Mouse (Mus musculus) v-Abl transformed pro-B cells (cell line): ENCODE results near the gene Trim46.

Source experiments
- in situ Hi-C, 2 experiments: fragments of 400-800 bp; cut with MboI; formaldehyde crosslinking; loops; one replicate each; pipeline ENCODE4 v1.15.1; 2025; ENCODE audit not compliant: unreplicated experiment in 2 of 2

Gene Trim46

DNA sequence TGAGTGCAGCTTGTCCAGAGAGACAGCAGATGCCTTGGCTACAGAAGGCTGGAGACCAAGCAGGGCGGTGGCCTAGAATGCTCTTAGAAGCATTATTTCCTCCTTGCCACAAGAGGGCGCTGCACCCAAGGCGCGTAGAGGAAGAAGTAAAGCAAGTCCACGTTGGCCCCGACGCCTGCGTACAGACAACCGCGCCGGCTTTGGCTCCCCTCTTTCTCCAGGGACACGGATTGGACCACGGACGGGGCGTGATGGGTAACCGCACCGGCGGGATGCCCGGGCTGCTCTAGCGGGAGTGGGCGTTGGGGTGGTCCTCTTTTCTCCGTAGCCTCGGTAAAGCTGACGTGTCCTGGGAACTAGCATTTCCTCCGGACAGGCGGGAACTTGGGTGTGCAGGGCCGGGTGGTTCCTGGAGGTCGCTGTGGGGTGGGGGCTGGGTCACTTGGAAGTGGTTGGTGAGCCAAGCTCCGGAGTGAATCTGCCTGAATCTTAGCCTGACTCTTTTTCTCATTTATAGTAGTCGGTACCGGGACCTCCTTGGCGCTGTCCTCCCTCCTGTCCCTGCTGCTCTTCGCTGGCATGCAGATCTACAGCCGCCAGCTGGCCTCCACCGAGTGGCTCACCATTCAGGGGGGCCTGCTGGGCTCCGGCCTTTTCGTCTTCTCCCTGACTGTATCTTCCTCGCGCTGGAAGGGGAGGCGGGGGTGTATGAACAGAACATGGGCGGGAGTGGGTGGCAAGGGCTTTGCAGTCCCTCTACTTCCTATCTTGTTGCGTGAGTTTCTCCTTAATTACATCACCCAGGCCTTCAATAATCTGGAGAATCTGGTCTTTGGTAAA is at the start of gene Trim46:
TSS of gene Trim46 (minus strand) at position 49 of the 840 bp plus-strand sequence.
- in situ Hi-C loops, result loop anchor here (5.0 to 10.0 kb wide), 4 partner anchors 36 to 528 kb away; partner anchors contain the start of genes Efna1 (in 2 of the 2) and Ube2q1 (in 1 of the 2)

DNA sequence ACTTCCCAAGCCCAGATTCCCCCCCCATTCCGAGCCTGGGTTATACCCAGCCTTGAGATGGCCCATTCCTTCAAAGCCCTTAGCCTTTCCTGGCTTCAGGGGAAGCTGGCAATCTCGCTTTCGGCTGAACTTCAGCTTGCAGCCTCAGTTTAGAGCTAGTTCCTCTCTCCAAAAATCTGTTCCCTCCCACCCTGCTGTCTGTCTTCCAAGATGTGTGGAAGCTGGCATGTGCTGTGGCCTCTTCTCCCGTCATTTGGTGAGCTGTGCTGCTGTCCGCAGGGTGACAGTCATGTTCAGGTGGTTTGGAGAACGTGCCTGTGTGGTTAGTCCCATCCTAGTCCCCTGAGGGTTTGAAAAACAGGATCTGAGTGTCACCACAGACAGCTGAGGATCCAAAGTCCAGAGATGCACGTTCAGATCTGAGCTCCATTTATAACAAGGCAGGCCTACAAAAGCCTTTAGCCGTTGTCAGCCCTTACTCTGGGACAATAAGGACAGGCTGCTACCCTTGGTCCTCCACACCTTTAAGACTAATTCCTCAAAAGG is 49.6 kb upstream of the Trim46 start:
- in situ Hi-C loops, result no loop called here

DNA sequence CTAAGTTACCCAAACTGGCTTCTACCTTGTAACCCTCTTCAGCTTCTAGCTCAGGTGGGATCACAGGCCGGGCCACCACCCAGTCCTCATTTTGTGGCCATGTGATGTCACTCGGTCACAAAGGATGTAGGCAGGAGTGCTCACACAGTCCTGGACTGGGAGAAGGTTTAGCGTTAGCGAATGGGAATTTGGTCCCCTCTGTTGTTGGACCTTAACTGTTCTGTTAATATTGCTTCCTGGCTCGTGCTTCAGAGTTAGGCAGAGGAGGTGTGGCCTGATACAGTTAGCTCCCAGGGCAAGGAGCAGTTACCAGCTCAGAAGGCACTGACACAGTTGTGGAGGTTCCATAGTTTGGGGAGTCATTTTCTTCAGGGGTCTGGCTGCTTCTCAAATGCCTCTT is 48.1 kb upstream of the Trim46 start:
- in situ Hi-C loops, result no loop called here

DNA sequence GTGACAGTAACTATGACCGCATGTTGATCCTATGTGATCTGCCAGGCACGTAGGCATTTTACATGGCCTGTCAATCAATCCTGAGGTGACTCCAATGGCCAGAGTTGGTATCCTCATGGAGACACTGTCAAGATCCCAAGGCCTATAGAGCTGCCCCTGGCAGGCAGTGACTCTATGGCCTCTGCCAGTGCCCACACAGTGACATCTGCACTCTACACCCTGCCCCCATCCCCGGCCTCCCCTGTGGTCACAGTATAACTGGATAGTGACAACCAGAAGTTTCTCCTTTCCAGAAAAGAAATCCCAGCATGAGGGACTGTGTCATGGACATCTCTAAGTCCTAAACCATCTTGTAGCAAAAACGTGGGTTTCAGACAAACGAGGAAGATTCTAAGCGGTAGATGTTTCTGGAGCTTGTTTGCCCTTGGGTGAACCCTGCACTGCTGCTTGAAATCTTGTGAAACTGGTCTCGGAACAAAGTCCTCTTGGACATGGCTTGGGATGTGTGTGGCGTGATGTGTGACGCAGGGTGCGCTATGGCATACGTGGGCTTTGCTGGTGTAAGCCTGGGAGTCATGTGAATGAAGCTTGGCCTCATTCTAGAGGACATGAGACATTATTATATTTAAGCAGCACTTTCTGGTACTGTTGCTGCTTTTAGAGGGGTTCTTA is 47.3 kb upstream of the Trim46 start:
- in situ Hi-C loops, result no loop called here

DNA sequence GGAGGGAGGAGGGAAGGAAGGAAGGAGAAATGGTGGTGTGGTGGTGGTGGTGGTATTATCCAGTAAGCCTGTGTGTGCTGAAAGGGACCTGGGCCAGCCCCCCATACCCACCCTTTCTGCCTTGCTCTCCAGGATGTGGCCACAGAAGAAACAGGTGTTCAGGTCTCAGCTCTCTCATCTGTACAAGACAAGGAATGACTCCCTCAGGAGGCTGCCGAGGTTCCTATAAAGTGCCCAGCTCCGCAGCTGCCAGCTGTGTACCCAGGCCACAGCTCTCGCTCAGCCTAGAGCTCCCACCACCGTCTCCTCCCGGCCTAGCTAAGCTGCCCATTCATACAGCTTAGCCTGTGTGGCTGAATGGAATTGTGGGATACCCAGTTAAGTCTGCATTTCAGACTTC is 46.2 kb upstream of the Trim46 start:
- in situ Hi-C loops, result no loop called here

DNA sequence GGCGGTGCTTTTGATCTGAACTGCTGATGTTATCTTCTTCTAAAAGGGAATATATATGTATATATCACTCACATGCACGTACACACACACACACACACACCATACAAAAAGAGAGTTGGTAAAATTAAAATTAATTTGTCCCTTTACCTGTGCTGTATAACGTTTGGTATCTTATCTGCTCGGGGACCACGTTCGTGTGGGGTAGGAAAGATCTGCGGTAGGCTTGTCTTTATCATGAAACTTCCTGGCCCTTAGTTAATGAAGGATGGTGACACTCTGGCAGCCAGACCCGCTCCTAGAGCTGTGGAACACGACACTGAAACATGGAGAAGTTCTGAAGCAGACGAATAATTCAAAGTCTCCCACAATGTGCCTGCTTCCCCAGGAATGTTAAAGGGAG is 45.8 kb upstream of the Trim46 start:
- in situ Hi-C loops, result no loop called here

DNA sequence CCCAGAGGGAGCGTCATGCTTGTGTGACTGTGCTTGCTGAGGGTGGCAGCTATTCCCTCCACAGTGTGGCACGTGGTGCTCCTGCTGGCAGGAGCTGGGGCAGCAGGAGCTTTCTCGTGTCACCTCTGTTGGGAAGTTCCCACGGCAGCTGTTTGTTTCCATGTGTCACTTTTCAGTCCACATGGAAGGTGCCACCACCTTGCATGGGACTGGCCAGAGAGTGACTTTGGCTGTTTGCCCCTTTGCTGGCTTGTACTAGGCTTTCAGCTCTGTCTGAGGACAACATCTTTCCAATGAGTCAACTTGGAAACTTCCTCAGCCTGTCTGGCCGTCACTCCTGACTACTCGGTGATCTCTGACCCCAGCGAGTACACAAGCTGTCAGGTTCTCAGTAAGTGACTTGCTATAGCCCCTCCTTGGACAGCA is 42.4 kb upstream of the Trim46 start:
- in situ Hi-C loops, result no loop called here

DNA sequence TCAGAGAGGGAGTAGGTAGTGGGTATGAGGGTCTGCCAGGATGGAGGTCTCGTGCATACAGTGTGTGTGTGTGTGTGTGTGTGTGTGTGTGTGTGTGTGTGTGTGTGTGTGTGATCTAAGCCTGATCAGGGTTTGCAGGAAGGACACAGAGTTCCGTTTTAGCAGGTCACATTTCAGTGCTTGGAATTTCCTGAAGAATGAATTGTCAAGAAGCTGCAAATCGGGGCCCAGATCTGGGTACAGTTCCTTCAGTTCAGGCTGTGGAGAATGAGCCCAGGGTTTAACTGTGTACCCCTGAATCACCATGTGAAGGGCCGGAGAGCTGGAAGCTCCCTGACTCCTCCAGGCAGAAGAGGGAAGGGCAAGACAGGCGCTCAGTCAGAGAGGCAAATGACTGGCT is 41.2 kb upstream of the Trim46 start:
- in situ Hi-C loops, result no loop called here

DNA sequence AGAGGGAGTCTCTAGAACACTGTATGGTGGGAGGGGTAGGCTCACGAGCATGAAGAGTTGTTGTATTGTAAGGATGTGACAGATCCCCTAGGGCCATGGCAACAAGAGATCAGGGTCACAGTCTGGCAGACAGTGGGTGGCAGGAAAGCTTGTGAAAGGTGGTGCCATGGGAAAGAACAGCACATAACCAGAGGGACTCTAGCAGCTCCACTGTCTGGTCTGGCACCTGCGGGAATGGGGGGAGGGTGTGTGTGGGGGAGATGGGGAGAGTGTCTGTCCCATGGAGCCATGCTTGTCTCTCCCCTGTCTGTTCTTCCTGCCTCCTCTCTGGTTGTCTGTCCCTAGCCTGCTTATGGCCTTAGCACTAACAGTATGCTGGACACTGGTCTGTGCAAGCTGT is 39.4 kb upstream of the Trim46 start:
- in situ Hi-C loops, result no loop called here

DNA sequence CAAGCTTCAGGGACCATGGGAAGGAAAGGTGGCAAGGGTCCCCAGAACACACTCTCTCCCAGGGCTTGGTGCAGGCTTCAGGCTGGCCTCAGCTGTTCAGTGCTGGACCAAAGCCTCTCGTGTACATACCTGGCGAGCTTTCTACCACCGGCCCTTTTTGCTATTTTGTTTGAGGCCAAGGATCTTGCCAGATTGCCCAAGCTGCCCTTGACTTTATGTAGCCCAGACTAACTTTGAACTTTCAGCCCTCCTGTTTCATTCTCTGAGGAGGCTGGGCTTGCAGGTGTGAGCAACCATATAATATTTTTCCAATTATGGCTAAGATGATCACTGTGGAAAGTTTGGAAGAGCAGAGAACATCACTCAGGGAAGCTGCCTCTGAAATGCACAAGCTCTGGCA is 38.2 kb upstream of the Trim46 start:
- in situ Hi-C loops, result loop anchor here (5.0 kb wide), 1 partner anchor 37 kb away; the partner anchor contains the start of genes Krtcap2 (in 2 of the 2) and Trim46 (in 2 of the 2)

DNA sequence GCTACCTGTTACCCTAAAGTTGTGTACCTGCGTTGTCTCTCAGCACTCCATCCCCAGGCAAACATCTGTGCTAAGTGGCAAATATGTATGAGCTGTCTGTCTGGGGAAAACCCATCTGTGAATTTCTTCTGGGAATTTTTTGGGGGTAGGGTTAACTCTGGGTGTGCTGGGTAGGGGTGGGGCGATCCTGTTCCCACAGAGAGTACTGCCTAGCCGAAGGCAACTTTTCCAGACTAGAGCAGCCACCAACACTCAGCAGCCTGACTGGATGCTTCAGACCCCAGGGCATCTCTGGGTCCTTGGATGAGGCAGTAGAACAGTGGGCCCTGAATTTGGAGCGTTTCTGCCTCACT is 36.2 kb upstream of the Trim46 start:
- in situ Hi-C loops, result loop anchor here (5.0 kb wide), 1 partner anchor 35 kb away; the partner anchor contains the start of genes Krtcap2 (in 2 of the 2) and Trim46 (in 2 of the 2)

DNA sequence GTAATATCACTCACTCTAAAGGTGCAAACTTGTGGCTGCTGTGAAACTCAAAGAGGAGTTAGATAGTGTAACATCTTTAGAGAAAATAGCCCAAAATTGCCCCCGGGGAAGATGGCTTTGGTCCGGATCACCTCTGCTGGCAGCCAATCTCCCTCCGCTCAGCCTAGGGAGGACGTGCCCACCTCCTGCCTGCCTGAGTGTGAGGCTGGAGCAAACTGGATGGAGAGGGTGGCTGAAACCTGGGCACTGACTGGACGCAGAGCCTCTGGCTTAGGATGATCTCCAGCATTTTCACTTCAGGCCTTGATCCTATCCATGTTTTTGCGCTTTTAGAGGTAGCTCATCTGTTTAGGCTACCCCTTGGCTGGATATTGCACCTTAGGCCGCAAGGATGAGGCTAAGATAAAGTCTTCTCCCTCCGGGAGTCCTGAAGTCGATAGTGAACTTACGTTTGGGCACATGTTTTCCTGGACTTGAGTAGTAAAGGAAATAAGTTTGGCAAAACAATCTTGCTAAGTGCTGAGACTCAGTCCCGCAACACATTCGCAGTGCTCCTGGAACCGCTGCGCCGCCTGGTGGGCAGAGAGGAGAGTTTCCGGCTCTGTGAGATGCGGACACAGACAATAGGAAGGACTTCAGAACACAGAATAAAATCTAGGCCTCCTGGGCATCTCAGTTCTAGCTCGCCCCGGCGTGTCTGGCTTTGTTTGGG is 35.6 kb upstream of the Trim46 start:
- in situ Hi-C loops, result loop anchor here (5.0 kb wide), 1 partner anchor 34 kb away; the partner anchor contains the start of genes Krtcap2 (in 2 of the 2) and Trim46 (in 2 of the 2)

DNA sequence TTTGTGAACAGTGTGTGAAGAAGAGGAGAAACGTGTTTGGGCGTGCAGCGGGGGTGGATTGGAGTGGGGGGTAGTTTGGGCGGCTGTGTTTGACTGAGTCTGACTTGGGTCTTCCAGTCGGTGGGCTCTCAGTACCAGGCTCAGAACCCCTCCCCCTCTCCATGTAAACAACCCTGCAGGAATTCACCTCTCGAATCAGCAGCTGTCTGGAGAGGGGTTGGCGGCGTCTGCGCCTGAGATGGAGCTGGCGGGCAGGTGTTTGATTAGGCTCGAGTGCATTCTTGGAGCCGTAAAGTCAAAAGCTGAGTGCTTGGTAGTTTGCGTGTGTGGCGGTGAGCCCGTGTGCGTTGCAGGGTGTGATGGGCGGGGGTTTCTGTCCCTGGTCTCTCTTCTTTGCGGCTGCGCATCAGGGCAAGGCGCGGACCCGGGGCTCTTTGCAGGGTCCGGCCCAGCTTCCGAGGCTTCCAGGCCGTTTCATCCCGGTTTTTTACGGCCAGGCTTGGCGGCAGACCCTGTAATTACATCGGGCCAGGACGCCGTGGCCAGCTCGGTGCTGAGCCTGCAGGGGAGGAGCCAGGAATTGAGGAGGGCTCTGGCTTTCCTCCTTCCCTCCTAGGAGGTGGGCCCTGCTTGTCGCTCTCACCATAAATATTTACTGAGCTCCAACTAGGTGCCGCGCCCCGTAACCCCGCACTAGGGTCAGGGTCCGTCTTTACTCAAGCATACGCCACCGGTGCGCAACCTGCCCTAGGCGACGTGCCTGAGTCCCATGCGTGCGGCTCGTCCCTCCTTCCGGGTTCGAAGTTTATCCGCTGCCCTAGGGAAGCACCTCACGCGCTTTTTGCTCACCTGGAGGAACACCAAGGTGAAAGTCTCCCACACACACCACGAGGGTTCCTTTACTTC is 34.8 kb upstream of the Trim46 start, which contains the start of gene Efna1:
TSS of gene Efna1 (minus strand) at position 537 of the 906 bp plus-strand sequence.
- in situ Hi-C loops, result loop anchor here (5.0 kb wide), 1 partner anchor 34 kb away; the partner anchor contains the start of genes Krtcap2 (in 2 of the 2) and Trim46 (in 2 of the 2)

DNA sequence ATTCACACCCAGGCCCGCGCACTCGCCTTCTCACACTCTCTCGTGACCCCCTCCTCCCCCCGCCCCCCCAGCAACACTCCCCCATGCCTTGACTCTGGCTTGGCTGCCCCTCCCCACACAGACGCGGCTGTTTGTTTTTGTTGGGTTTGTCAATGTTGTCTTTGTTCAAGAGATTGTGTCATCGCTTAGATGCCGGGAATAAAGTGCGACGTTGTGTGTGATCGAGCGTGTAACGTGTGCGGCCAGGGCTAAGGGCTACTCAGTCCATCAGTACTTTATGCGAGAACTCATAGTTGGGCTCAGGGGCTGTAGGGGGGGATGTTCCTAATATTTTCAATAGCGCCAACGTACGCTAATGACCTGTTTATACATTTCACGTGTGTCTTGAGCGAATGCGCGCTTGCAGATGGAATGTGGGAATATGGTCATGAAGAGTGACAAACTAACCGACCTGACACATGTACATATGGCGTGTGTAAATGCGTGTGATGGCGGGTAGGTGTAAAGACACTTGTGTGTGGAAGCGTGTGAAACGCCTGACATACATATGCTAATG is 34.0 kb upstream of the Trim46 start:
- in situ Hi-C loops, result loop anchor here (5.0 kb wide), 1 partner anchor 33 kb away; the partner anchor contains the start of genes Krtcap2 (in 2 of the 2) and Trim46 (in 2 of the 2)

DNA sequence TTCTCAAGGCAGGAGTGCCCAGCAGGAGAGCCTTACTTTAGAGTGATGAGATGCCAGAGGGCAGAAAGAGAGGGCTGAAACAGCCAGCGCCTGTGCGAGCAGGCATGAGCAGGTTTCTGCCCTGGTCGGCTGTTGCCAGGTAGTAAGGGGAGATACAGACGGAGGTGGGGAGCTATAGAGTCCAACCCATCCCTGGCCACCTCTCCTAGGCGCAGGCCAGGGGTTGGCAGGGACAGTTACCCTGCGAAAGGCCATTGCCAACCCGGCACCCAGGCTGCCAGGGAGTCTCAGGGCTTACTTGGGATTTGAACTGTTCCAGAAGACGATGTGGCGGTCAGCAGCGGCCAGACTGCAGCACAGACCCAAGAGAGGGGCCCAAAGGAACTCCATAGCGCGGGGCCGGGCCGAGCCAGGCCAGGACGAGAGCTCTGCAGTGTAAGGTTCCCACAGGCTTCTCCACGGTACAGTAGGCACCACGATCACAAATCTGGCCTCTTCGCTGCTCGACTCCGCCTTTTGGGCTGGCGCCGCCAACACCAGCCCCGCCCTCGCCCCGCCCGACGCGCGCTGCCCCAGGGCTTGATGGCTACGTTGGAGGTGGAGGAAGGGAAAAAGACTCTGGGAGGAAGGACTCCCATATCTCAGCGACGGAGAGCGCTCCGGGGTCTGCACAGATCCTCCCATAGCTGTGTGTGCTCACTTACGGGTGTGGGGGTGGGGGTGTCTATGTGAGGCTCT is 33.2 kb upstream of the Trim46 start:
- in situ Hi-C loops, result no loop called here

DNA sequence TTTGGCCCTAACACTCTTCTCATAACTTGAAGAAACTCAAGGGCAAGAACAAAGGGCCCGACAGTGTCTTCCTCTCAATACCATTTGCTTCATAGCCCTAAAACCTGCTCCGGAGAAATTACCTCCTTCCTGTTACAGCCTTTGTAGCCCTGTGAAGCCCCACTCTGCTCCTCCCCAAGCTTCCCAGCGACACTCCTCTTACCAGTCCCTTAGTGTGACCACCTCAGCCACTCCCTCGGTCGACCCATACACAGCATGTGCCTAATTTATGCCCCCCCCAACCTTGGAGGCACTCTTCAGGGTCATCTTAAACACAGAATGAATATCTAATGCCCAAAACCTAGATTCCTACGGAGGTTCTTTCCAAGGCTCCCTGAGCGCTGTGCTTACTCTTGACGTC is 32.5 kb upstream of the Trim46 start:
- in situ Hi-C loops, result no loop called here

DNA sequence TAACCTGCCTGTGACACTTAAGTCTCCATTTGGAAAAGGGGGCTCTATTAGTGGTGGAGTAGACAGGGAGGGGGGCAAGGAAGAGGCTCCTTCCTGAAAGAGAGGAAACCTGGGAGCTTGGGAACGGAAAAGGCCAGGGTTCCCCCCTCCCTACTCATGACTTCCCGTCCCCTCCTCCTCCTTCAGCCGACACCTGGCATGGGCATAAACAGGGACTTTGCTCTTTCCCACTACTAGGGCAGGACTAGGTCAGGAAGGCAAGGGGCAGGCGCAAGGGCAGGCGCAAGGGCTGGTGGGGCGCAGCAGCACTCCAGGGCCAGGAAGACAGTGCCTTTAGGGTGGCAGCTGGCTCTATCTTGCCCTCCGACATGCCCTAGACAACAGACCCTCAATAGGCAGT is 32.0 kb upstream of the Trim46 start:
- in situ Hi-C loops, result no loop called here

DNA sequence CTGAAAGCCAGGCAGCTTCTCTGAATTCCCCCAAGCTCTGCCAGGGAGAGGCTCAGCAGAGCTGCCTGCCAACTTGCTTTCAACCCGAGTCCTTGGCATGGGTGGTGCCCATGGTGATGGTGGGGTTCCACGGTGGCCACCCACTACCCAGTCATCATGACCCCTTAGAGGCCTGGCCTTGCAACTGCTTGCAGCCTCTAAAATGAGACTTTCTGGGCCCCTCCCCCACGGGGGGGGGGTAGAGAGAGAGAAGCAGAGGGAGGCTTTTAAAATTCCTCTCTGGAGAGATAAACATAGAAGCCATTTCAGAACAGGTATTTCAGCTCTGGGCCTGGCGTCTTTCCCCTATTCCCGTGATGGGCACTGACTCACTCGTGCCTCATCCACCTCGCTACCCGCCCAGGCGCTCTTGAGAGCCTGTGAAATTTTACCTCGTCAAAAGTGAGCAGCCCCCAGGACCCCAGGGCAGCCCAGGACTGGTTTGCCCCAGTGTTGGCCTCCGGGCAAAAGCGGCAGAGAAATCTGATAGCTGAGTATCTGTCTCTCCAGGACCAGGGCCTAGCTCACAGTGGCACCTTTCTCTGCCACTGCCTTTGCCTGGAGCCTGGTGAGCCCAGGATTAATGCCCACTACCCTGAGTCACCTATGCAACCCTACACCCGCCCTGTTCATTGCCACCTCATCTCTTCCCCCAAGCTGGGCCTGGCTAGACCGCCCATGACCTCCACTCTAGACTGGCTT is 31.3 kb upstream of the Trim46 start:
- in situ Hi-C loops, result no loop called here
